Mouse (Mus musculus): ENCODE results near the gene H2-Q4.
A peak's percentile ranks its signal among the peaks of the same experiment; 100 is the strongest.
"Not testable (repeated sequence)": the region's sequence is repeated elsewhere in the genome, so short reads cannot be mapped to it uniquely, and the experiment has no call there.

The H2-Q4 gene

DNA sequence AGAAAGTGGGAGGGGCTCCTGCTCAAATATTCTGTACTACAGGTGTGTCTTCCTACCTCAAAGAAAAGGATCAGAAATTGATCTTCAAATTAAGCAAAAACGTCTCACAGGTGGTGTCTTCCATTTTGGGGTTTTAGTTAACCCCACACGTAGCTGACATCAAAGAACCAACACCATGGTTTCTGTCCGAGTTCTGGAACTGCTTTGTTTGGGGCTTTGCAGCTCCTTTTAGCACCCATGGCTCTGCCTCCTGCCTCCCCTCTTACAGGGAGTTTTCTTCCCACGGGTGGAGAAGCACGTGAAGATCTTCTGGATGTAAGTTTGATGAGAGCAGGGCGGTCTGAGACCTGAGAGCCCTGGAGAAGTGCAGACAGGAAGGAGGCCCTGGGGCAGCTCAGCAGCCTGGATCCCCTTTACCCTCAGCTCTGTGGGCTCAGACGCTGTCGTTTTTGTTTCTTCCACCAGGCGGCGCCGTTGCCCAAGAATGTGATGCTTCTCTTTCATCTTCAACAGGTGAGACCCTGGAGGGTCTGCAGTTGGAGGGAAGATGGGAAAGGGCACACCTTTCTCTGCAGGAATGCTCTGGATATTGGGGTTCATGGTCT is 40.9 kb downstream of the H2-Q4 start:
- DNase-seq: peak; percentile 44 to 47

DNA sequence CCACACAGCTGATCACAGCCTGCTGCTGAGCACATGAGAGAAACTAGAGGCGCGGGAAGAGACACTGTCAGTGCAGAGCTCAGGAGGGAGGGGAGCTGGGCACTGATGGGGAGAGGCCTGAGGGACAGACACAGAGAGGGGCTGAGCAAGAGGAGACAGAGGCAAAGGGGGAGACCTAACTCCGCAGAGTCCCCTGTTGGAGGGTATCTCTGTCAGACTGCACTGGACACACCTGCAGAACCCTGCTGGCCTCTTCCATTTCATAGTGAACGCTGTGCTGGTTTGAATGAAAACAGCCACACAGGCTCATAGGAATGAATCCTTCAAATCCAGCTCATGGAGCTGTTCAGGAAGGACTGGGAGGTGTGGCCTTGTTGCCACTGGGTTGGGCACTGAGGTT is 41.9 kb downstream of the H2-Q4 start:
- DNase-seq: not testable (repeated sequence)

DNA sequence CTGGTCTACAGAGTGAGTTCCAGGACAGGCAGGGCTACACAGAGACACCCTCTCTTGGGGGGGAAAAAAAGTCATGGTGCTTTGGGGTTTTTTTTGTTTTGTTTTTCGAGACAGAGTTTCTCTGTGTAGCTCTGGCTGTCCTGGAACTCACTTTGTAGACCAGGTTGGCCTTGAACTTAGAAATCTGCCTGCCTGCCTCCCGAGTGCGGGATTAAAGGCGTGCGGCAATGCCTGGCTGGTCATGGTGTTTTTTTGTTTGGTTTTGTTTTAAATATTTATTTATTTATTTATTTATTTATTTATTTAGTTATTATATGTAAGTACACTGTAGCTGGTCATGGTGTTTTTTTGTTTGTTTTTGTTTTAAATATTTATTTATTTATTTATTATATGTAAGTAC is 42.9 kb downstream of the H2-Q4 start:
- not testable (repeated sequence) for DNase-seq

DNA sequence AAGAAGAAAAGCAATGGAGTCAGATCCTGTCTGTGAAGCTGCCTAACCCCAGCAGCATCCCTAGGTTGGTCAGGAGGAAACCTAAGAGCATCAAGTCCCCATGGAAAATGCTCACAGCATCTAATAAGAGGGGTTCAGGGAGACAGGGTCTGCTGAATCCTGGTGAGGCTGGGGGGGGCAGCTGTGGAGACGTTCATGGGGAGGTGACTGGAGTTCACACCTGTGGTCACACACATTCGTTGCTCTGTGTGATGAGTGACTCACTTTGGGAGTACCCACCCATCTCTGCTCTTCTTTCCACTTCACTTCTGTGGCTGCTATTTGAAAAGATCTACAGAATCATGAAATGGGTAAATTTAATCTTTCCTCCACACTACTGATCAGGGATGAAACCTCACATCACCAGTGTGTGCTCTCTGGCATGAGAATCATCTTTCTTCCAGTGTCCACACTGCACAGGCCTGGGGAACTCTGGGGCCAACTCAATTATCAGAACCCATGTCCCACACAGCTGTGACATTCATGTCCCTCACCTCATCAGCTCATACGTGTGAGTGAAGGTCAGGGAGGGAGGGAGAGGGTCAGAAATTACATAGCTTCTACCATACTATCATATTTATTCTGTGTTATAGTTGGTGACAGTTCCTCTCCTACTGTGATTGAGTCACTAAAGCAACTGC is 43.9 kb downstream of the H2-Q4 start:
- not testable (repeated sequence) for DNase-seq

DNA sequence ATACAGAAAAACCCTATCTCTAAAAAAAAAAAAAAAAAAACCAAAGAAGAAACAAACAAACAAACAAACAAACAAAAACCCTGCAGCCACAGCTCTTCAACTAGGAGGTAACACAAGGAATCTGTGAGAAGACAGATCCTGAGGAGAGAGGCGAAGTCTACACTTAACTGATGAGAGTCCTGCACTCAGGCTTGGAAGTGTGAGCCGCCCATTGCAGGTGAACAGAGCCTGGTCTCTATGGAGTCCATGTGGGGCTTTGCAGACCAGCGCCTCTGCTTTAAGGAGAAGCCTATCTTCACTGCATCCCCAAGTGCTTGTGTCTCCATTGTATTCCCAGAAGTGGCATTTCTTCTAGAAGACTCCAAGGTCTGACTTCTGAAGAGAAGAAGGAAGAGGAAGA is 44.7 kb downstream of the H2-Q4 start:
- DNase-seq: not testable (repeated sequence)

DNA sequence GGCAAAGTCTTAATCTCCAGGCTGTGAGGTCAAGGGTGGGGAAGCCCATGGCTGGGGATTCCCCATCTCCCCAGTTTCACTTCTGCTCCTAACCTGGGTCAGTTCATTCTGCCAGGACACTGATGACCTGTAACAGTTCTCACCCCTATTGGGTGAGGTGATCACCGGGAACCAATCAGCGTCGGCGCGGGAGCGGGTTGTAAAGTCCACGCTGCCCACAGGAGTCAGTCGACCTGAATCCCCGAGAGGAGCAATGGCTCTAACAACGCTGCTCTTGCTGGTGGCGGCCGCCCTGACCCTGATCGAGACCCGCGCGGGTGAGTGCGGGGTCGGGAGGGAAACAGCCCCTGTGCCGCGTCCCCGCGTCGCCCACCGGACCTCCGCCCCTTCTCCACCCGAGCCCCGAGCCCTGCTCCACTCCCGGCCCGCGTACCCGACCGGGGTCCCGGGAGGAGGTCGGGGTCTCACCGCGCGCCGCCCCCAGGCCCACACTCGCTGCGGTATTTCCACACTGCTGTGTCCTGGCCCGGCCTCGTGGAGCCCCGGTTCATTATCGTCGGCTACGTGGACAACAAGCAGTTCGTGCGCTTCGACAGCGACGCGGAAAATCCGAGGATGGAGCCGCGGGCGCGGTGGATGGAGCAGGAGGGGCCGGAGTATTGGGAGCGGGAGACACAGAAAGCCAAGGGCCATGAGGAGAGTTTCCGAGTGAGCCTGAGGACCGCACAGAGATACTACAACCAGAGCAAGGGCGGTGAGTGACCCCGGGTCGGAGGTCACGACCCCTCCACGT is 45.4 kb downstream of the H2-Q4 start, which contains the start of gene H2-Q6:
Gene H2-Q6 (plus strand): TSS at position 227 of the 793 bp plus-strand sequence.
- peak; percentile 68 to 88 for DNase-seq

DNA sequence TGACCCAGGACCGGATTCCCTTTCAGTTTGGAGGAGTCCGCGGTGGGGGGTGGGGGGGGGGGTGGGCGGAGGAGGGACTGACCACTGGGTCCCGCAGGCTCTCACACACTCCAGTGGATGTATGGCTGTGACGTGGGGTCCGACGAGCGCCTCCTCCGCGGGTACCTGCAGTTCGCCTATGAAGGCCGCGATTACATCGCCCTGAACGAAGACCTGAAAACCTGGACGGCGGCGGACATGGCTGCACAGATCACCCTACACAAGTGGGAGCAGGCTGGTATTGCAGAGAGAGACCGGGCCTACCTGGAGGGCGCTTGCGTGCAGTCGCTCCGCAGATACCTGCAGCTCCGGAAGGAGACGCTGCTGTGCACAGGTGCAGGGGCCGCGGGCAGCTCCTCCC is 46.1 kb downstream of the H2-Q4 start:
- peak in 1 of 2 experiments; percentile 49 for DNase-seq

DNA sequence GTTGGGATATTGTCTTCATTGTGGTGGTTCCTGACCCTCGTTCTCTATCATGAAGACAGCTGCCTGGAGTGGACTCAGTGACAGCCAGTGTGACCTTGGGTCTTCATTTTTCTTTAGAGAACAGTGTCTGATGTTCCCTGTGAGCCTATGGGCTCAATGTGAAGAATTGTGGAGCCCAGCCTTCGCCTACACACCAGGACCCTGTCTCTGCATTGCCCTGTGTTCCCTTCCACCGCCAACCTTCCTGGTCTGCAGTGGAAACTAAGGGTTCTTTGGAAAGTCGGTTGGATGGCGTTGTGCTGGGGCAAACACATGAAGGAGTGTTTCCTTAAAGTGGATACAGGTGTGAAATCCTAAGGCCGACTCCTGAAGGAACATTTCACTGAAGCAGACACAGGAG is 49.5 kb downstream of the H2-Q4 start:
- DNase-seq: not testable (repeated sequence)

DNA sequence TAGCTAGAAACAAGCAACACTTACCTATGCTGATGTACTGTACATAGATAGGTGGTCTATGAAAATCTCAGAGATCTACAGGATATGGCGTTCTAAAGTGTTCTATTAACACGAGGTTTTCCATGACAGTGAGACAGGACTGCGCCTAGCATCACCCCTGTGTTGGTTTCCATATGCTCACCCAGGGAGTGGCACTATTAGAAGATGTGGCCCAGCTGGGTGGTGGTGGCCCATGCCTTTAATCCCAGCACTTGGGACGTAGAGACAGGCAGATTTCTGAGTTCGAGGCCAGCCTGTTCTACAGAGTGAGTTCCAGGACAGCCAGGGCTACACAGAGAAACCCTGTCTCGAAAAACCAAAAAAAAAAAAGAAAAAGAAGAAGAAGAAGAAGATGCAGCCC is 51.3 kb downstream of the H2-Q4 start:
- not testable (repeated sequence) for DNase-seq

DNA sequence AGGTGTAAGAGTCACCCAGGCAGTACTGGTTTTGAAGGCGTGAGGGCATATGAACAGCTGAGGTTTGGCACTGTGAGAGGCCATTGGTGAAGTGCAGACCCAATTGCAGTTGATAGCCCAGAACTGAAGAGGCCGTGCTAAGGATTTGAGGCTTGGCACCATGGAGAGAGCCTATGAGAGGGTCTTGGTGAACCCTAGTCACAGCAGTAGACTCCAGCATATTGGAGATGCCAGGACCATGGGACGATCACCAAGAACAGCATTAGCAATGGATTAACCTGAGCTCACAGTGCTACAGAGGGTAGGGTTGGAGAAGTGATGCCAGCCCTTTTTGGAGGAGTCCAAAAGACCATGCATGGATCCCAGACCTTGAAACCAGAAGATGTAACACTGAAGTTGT is 52.8 kb downstream of the H2-Q4 start:
- not testable (repeated sequence) for DNase-seq

DNA sequence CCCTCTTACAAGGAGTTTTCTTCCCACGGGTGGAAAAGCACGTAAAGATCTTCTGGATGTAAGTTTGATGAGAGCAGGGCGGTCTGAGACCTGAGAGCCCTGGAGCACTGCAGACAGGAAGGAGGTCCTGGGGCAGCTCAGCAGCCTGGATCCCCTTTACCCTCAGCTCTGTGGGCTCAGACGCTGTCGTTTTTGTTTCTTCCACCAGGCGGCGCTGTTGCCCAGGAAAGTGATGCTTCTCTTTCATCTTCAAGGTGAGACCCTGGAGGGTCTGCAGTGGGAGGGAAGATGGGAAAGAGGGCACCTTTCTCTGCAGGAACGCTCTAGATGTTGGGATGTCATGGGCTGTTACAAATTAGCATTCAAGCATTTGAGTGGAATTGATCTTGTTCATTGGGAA is 55.4 kb downstream of the H2-Q4 start:
- DNase-seq: peak in 1 of 2 experiments; percentile 18
